Mouse (Mus musculus): ENCODE measurements at regions not wholly inside any gene's neighbourhood (a gene's known extent, or its start where the extent isn't known, plus 50 kb on each side); places are given as distances from the start of the nearest gene placed in this dataset.

GRCm38 (mm10) chr7:124996538-124996937 lies 447.9 kb upstream of the Kdm8 start:
- no peak for DNase-seq (ENCODE audit: inconsistent age in 2 of 2, low spot score in 1 of 2)

DNA sequence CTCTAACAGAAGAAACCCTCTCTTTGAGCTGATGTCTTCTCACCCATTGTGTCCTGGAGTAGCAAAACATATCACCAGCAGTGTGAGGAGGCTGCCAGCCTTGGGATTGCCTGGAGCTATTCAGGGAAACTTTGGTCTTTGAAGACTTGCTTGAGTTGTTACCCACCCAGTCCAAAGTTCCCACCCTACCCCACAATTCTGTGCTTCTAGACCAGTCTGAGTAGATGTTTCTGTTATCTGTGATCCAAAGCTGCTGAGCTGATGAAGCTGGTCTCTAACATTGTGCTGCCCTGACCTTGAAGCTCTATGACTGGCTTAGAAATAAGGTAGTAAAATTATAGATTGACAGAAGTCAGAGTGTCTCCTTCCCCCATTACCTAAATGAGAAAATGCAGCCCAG lies 443.8 kb upstream of the Kdm8 start:
- DNase-seq (ENCODE audit: inconsistent age in 2 of 2, low spot score in 1 of 2) = no peak

DNA sequence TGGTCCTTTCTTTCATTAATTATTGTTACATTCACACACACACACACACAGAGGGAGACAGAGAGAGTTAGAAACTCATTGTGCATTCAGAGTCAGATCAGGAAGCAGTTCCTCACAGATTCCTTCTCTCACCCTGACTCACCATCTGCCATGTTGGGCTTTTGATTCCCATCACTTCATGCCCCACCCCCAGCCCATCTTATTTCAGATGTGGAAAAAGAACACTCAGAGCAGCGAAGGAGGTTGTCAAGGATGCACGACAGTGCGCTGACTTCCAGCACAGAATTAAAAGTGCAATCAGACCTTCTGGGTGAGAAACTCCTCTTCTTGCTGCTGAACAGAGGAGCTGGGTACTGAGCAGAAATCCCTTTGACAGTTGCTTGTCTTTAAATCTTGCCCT lies 438.8 kb upstream of the Kdm8 start:
- no peak for DNase-seq (ENCODE audit: inconsistent age in 2 of 2, low spot score in 1 of 2)

DNA sequence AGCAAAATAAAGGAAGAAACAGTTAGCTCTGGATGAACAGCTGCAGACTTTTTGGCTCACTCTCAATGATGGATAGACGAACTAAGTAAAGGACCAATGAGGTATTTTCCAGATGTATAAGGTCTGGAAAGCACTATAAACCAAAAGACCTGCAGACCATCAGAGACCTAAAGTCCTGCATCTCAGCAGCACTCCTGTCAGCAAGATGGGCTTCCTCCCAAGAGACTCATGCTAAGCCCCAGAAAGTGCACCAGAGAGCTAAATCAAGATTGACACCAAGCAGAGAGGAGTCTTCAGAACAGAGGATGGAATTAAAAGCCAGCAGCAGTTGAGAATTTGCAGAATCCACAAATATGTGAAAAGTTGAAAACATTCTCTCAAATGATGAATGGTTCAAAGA lies 425.2 kb upstream of the Kdm8 start:
- DNase-seq (ENCODE audit: inconsistent age in 2 of 2, low spot score in 1 of 2) = no peak

GRCm38 (mm10) chr7:125024944-125025343 lies 419.5 kb upstream of the Kdm8 start:
- DNase-seq (ENCODE audit: inconsistent age in 2 of 2, low spot score in 1 of 2) = no peak

- no peak for DNase-seq (ENCODE audit: inconsistent age in 2 of 2, low spot score in 1 of 2)
These were observed 410.7 kb upstream of the Kdm8 start for GRCm38 (mm10) chr7:125033778-125034177.

GRCm38 (mm10) chr7:125034196-125034595 lies 410.3 kb upstream of the Kdm8 start:
- DNase-seq (ENCODE audit: inconsistent age in 2 of 2, low spot score in 1 of 2) = no peak

- no peak for DNase-seq (ENCODE audit: inconsistent age in 2 of 2, low spot score in 1 of 2)
These were observed 408.1 kb upstream of the Kdm8 start for GRCm38 (mm10) chr7:125036098-125036991.

DNA sequence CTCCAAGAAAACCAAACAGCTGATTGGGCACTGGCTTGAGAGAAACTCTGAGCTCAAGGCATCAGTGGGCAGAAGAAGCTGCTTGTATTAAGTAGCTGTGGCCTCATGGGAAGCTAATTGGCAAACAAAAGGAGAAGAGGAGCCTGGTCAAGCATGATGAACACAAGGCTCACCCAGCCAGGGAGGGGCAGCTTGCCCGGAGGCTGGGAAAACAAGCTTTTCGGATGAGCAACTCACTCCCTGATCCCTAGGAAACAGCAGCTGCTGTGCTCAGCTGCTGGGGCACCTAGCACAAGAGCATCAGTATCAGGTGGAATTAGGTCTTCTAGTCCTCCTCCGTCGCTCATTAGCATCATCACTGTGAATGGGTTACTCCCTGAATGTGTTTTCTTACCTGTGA lies 405.6 kb upstream of the Kdm8 start:
- DNase-seq (ENCODE audit: inconsistent age in 2 of 2, low spot score in 1 of 2) = no peak

DNA sequence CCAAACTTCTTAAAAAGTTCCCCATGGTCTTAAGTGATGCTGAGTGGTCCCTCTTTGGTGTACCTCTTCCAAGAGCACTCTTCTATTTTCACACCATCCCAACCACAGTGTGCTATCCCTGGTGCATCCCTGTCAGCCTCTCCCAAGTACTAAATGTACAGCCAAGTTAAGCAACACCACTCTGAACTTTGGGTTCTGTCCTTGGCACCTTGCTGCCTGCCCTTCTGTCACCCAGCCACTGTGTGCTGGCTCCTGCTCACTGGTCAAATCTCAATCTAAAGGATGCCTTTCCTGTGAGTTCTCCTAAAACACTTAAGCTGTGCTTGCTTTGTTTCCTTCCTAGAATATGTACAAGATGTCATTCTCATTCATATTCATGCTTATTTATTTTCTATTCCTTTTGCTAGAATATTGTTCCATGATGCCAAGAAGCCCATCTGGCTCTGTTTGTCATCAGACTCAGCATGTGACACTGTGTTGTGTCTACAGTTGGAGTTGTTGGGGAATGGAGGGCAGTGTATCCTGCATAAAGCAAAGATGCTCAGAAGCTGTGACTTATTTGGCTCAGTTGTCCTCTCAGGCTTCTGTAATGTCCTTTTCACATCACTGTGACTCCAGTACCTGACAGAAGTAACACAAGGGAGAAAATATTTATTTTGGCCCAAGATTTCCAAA lies 388.4 kb upstream of the Kdm8 start:
- DNase-seq (ENCODE audit: inconsistent age in 2 of 2, low spot score in 1 of 2) = no peak

DNA sequence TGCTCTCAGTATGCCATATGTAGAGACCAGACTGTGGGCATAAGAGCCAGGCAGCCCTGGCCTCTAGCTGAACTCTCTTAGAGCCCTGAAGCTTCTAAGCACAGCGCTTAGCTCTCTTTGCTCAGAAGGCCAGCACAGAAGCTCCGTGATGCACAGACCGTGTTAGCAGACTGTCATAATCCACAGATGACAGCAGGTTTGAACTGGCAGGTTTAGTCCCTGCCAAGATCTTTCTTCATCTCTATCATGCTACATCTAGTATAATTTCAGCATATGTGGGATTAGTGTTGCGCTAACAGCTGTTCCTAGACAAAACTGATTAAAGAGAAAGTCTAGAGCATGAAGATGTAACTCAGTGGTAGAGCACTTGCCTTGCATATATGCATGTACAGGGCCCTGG lies 342.0 kb upstream of the Kdm8 start:
- no peak for DNase-seq (ENCODE audit: inconsistent age in 2 of 2, low spot score in 1 of 2)

GRCm38 (mm10) chr7:125104011-125104410 lies 340.5 kb upstream of the Kdm8 start:
- no peak for DNase-seq (ENCODE audit: inconsistent age in 2 of 2, low spot score in 1 of 2)

DNA sequence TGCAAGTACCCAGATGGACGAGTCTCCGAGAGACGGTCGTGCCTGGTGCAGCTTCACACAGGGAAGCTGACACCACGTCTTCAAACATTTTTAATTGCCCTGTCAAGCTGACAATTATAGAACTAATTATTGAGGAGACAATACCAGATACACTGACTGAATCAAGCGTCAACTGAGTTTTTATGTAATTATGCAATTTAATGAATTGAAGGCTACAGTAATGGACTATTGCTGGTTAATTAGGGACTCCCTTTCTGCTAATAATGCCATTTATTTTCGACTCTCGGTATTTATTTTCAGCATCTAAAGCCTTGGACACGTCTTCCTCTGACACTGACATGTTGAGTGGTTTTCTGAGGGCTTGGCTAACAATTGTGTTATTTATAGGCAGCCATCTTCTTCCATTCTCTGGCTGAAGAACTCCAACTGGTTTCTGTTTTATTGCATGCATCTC lies 331.6 kb upstream of the Kdm8 start:
- DNase-seq (ENCODE audit: inconsistent age in 2 of 2, low spot score in 1 of 2) = no peak

GRCm38 (mm10) chr7:125115322-125115996 lies 329.0 kb upstream of the Kdm8 start:
- DNase-seq (ENCODE audit: inconsistent age in 2 of 2, low spot score in 1 of 2) = peak in 1 of 2 experiments; percentile 41

DNA sequence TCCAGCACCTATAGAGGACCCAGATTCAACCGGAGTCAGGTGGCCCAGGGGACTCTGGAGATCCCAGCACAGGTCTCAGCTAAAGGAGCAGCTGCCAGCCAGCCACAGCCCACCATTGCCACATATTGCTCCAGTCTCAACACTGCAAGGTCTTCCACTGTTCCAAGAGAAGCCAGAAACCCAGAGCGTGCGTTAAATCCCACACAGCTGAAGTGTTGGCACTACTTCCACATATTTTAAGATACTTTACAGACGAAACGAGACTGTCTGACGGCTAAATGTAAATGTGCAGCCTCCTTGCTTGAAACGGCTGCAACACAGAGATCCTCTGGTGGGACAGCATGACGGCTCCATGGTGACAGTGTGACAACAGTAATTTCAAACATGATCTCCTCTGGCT lies 327.3 kb upstream of the Kdm8 start:
- no peak for DNase-seq (ENCODE audit: inconsistent age in 2 of 2, low spot score in 1 of 2)

- DNase-seq (ENCODE audit: inconsistent age in 2 of 2, low spot score in 1 of 2) = no peak
These were observed 315.3 kb upstream of the Kdm8 start for GRCm38 (mm10) chr7:125129187-125129586.

DNA sequence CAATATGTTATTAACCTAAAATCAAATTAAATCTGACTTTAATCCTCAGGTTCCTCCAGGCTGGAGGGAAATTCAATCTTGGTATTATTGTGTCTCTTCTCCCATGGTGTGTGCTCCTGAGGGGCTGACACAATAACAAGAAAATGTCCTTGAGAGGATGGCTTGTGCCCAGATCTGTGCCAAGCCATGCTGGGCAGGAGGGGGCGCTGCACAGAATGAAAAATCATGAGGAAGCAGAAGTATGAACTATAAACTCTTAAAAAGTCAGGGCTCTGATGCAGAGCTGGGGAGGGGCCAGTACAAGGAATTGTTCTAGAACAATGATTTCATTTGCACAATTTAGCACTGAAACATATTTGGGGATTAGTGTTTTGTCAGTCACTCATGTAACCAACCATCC lies 312.5 kb upstream of the Kdm8 start:
- no peak for DNase-seq (ENCODE audit: inconsistent age in 2 of 2, low spot score in 1 of 2)

DNA sequence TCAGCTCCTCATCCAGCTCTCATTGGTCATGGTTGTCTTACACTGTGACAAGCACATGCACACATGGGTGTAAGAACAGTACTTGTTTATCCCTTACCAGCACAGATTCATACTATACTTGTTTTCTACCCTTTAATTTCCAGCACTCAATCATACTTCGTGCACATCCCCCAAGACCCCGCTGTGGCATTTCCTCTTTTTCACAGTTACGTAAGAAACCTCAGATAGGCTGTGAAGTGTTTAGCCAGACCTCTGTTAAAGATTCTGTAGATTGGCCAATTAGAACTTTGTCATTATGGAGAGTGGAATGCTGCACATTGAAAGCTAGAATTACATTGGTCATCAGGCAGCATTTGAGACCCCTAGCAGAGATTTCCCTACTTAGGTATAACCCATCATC lies 305.9 kb upstream of the Kdm8 start:
- no peak for DNase-seq (ENCODE audit: inconsistent age in 2 of 2, low spot score in 1 of 2)

DNA sequence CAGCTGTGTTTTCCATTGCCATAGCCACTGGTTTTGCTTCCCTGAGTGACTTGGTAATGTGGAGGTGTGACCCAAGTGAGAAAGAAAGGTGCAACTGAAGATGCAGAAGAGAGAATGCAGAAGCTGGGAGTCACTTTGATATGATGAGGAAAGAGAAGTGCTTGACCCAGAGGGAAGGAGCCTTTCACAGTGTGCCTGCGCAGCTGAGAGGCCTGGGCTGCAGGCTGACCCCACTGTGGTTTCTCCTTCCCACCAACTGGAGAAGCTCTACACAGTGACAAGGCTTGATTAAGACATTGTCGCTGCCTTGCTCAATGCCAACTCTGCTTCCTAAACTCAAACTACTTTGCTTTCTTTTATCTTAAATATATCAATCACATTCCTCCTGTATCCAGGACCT lies 305.3 kb upstream of the Kdm8 start:
- DNase-seq (ENCODE audit: inconsistent age in 2 of 2, low spot score in 1 of 2) = no peak

DNA sequence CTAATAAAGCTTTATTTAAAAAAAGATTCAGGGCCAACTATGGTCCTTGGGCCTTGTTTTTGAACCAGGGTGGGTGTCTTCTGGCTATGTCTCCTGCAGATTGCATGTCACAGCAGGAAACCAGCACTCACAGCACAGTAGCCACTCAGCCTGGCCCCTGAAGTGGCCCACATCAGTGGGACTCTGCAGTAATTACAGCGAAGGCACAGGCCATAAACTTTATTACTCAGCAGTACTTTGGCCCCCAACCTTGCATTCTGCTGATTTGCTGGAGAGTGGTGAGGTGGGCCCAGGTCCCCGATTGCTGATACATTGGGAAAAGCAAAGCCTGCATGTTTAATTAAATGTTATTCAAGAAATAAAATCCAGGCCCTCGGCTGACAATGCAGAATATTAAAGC lies 303.6 kb upstream of the Kdm8 start:
- no peak for DNase-seq (ENCODE audit: inconsistent age in 2 of 2, low spot score in 1 of 2)

- DNase-seq (ENCODE audit: inconsistent age in 2 of 2, low spot score in 1 of 2) = no peak
These were observed 302.6 kb upstream of the Kdm8 start for GRCm38 (mm10) chr7:125141864-125142263.

GRCm38 (mm10) chr7:125146025-125146424 lies 298.5 kb upstream of the Kdm8 start:
- no peak for DNase-seq (ENCODE audit: inconsistent age in 2 of 2, low spot score in 1 of 2)

All from adrenal gland, adult (tissue).